Mouse (Mus musculus): ENCODE results near the gene Cpd.
"Not testable (repeated sequence)": the region's sequence is repeated elsewhere in the genome, so short reads cannot be mapped to it uniquely, and the experiment has no call there.

Gene Cpd

GRCm38 (mm10) chr11:76846011-76846877, 574 bp downstream of the Cpd start:
- DNase-seq, result peak; percentile 32

GRCm38 (mm10) chr11:76845275-76845980, 1.4 kb downstream of the Cpd start:
- peak; percentile 51 for DNase-seq

- no peak for DNase-seq
Observed at GRCm38 (mm10) chr11:76838573-76838972, 8.2 kb downstream of the Cpd start.

- DNase-seq, result peak; percentile 29
Observed at GRCm38 (mm10) chr11:76836317-76836716, 10.5 kb downstream of the Cpd start.

GRCm38 (mm10) chr11:76835868-76836267, 10.9 kb downstream of the Cpd start:
- no peak for DNase-seq

GRCm38 (mm10) chr11:76834665-76835064, 12.2 kb downstream of the Cpd start:
- DNase-seq, result no peak

GRCm38 (mm10) chr11:76824885-76825265, 21.9 kb downstream of the Cpd start:
- no peak for DNase-seq

- no peak for DNase-seq
Observed at GRCm38 (mm10) chr11:76824238-76824884, 22.5 kb downstream of the Cpd start.

- DNase-seq, result no peak
Observed at GRCm38 (mm10) chr11:76823641-76824040, 23.2 kb downstream of the Cpd start.

GRCm38 (mm10) chr11:76821353-76821752, 25.5 kb downstream of the Cpd start:
- no peak for DNase-seq

GRCm38 (mm10) chr11:76817664-76818063, 29.2 kb downstream of the Cpd start:
- DNase-seq, result no peak

- DNase-seq, result peak; percentile 51
Observed at GRCm38 (mm10) chr11:76810706-76811495, 35.9 kb downstream of the Cpd start.

GRCm38 (mm10) chr11:76809450-76809849, 37.4 kb downstream of the Cpd start:
- DNase-seq, result peak; percentile 37

GRCm38 (mm10) chr11:76808550-76808949, 38.3 kb downstream of the Cpd start:
- DNase-seq, result no peak

GRCm38 (mm10) chr11:76807007-76807679, 39.7 kb downstream of the Cpd start:
- DNase-seq, result no peak

- no peak for DNase-seq
Observed at GRCm38 (mm10) chr11:76806026-76806425, 40.8 kb downstream of the Cpd start.

GRCm38 (mm10) chr11:76805072-76805471, 41.7 kb downstream of the Cpd start:
- DNase-seq, result not testable (repeated sequence)

- no peak for DNase-seq
Observed at GRCm38 (mm10) chr11:76803266-76803665, 43.6 kb downstream of the Cpd start.

GRCm38 (mm10) chr11:76797236-76797635, 49.6 kb downstream of the Cpd start:
- DNase-seq, result no peak

- no peak for DNase-seq
Observed at GRCm38 (mm10) chr11:76795326-76795725, 51.5 kb downstream of the Cpd start.

GRCm38 (mm10) chr11:76791331-76791730, 55.5 kb downstream of the Cpd start:
- DNase-seq, result peak; percentile 16

- peak; percentile 86 for DNase-seq
Observed at GRCm38 (mm10) chr11:76789252-76789651, 57.6 kb downstream of the Cpd start.
